Mouse (Mus musculus) liver, adult 2 months (tissue): ENCODE measurements around the gene Srl. TPM values are rescaled to one million over a fixed set of nuclear protein-coding genes. Genes with fewer than 3 reads are reported as not detected.

Experiments
- DNase-seq: peaks from one replicate; pipeline ENCODE4 v3.0.0-alpha.2; 2011; ENCODE audit warnings: low read depth, low spot score; ENCODE audit errors: extremely low read depth
- H3K27ac ChIP-seq: fragments of 200-500 bp; replicated peaks from 2 replicates; pipeline ENCODE4 v1.5.1; 2012; ENCODE audit warnings: low read depth, mild to moderate bottlenecking, control low read depth, inconsistent platforms, low read length; ENCODE audit not compliant: insufficient read depth
- H3K27me3 ChIP-seq: fragments of 200-500 bp; 2 replicates; pipeline ENCODE4 v1.6.1; 2012; ENCODE audit warnings: mild to moderate bottlenecking, moderate library complexity, low read length, inconsistent platforms; ENCODE audit not compliant: control insufficient read depth, insufficient read depth
- H3K36me3 ChIP-seq: fragments of 200-500 bp; 2 replicates; pipeline ENCODE4 v1.6.1; 2012; ENCODE audit warnings: low read length, inconsistent platforms; ENCODE audit not compliant: control insufficient read depth, insufficient read depth
- H3K4me1 ChIP-seq: fragments of 200-500 bp; 2 replicates; pipeline ENCODE4 v1.6.1; 2011; ENCODE audit warnings: low read length; ENCODE audit not compliant: control insufficient read depth, insufficient read depth
- H3K4me3 ChIP-seq: fragments of 200-500 bp; 2 replicates; pipeline ENCODE4 v1.5.1; 2011; ENCODE audit warnings: low read depth, mild to moderate bottlenecking, control low read depth, low read length, moderate library complexity; ENCODE audit not compliant: insufficient read depth
- H3K79me2 ChIP-seq: fragments of 200-500 bp; 2 replicates; pipeline ENCODE4 v1.6.1; 2012; ENCODE audit warnings: inconsistent platforms, mild to moderate bottlenecking, low read length, moderate library complexity; ENCODE audit not compliant: control insufficient read depth, insufficient read depth
- H3K9ac ChIP-seq: fragments of 200-500 bp; 2 replicates; pipeline ENCODE4 v1.6.1; 2012; ENCODE audit warnings: low read depth, mild to moderate bottlenecking, control low read depth, inconsistent platforms, low read length
- CTCF ChIP-seq: fragments of 200-500 bp; IDR thresholded peaks from 2 replicates; pipeline ENCODE4 v1.5.1; 2011; ENCODE audit warnings: low read depth, low read length, control low read depth
- POLR2A ChIP-seq: fragments of 200-500 bp; IDR thresholded peaks from 2 replicates; pipeline ENCODE4 v1.6.1; 2011; ENCODE audit warnings: low read length, control low read depth; ENCODE audit not compliant: insufficient read depth; ENCODE audit errors: extremely low read depth
- WGBS: fragments of 180-500 bp; shearing (Covaris S2); methylation state at CpG from one replicate; pipeline ENCODE4 v1.1.7; 2018; 5-methylcytosine and 5-hydroxymethylcytosine counted together
- polyA plus RNA-seq: library from polyadenylated mRNA; depleted of rRNA; stranded (reverse); fragments of >200 nt; gene quantifications from 2 replicates; pipeline ENCODE4 v1.2.3, GENCODE M21; 2012
- total RNA-seq: library from RNA; depleted of rRNA; stranded (reverse); fragments of >200 nt; gene quantifications from 2 replicates; pipeline ENCODE4 v1.2.3, GENCODE M21; 2014

Srl gene
- total and polyA plus RNA-seq, 2 experiments = 0.50 to 2.1 TPM

DNA sequence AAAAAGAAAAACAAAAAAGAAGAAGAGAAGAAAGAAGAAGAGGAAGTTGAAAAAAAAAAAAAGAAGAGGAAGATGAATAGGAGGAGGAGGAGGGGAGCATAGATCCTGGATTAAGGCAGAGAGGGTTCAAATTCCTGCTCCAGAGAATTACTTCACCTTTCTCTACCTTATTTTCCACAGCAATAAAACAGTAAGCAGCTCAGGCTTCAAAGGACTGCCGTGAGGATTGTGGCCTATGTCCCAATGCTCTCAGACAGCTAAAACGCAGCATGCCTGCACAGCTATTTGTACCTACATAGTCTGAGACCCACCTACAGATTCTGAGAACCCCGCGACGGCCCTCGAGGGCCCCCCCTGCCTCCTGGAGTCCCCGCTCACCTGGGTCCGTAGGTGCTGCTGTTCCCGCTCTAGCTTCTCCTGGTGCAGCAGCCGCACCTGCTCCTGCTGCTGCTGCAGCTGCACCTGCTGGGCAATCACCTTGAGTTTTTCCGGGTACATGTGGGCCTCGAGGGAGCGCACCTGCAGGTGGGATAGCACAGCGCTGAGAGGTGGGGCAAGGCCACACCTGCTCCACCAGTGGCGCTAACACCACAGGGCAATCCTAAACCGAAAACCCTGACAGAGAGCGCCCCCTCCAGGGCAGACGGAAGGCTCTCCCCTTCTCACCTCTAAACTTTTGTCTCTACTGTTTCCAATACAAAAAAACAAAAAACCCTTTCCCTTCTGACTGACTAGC, 7.5 kb upstream of the Srl start:
- no peaks in the 10 kb centered on the region for H3K79me2 ChIP-seq
- no peaks in the 10 kb centered on the region for H3K27me3 ChIP-seq
- no peak overlapping the region for H3K4me3 ChIP-seq
- no peak overlapping the region for H3K27ac ChIP-seq
- 97% methylated on average over 18 of the region's 18 CpGs for WGBS
- H3K36me3 ChIP-seq = peaks cover 7% of the 10 kb centered on the region; the same call in 1 of the 2 replicates
- no peak overlapping the region for H3K9ac ChIP-seq
- no peaks in the 10 kb centered on the region for H3K4me1 ChIP-seq
- DNase-seq = no peak
- TF ChIP-seq POLR2A (no peak), CTCF (0 out of 2 replicates have a peak, but pooled peaks have one; percentile 19)

DNA sequence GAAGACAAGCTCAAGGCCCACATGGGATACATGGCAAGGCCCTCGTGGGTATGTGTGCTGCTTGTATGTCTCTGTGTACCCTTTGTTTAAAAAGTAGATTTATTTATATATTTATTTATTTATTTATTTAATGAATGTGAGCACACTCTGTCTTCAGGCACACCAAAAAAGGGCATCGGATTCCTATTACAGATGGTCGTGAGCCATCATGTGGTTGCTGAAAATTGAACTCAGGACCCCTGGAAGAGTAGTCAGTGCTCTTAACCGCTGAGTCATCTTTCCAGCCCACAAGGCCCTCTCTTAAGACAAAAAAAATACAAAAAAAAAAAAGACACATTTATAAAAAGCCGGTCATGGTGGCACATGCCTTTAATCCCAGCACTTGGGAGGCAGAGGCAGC, 6.0 kb upstream of the Srl start:
- H3K27me3 ChIP-seq = no peaks in the 10 kb centered on the region
- H3K4me1 ChIP-seq = no peaks in the 10 kb centered on the region
- WGBS = 90% methylated on average over 5 of the region's 5 CpGs
- peaks cover 7% of the 10 kb centered on the region; the same call in 1 of the 2 replicates for H3K36me3 ChIP-seq
- no peak for DNase-seq
- H3K9ac ChIP-seq = no peak overlapping the region
- TF ChIP-seq POLR2A (no peak), CTCF (no peak)
- H3K4me3 ChIP-seq = no peak overlapping the region
- H3K79me2 ChIP-seq = no peaks in the 10 kb centered on the region
- H3K27ac ChIP-seq = no peak overlapping the region

DNA sequence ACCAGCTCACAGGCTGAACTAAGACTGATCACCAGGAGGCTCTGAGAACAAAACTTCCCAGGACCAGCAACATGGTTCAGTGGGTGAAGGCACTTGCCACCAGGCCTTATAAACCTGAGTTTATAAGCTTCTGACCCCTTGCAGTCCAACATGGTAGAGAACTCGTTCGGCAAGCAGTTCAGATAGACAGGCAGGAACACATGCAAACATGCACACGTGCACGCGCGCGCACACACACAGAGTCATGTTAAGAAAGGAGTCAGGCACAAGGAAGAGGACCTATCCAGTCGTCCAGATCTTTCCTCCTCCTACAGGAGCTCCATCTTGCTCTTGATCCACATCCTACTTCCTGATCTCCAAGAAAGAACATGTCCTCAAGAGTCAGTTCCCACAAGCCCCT, 5.2 kb upstream of the Srl start:
- TF ChIP-seq POLR2A (no peak), CTCF (no peak)
- no peak overlapping the region for H3K27ac ChIP-seq
- peaks cover 7% of the 10 kb centered on the region; the same call in 1 of the 2 replicates for H3K36me3 ChIP-seq
- H3K4me1 ChIP-seq = peaks cover 2% of the 10 kb centered on the region; the same call in 1 of the 2 replicates
- WGBS = 92% methylated on average over 8 of the region's 8 CpGs
- DNase-seq = no peak
- no peak overlapping the region for H3K9ac ChIP-seq
- no peaks in the 10 kb centered on the region for H3K79me2 ChIP-seq
- H3K4me3 ChIP-seq = no peak overlapping the region
- H3K27me3 ChIP-seq = no peaks in the 10 kb centered on the region

DNA sequence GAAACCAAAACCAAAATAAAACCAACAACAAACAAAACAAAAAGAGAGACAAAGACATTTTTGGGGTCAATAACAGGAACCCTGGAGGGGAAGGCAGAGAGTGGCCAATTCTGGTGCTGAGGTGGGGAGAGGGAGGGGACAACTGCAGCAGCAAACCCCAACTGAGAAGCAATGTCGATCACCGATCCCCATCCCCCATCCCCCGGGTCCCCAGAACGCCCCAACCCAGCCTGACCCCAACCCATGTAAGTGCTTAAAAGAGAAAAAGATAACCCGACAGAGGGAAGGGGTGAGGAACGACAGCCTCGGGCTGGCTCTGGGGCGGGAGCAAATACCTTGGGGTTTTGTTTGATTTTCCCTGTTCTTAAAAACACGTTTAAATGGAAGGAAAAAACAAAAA, 3.2 kb upstream of the Srl start:
- TF ChIP-seq CTCF = no peak
- TF ChIP-seq POLR2A = no peak
- H3K36me3 ChIP-seq = peaks cover 7% of the 10 kb centered on the region; the same call in 1 of the 2 replicates

DNA sequence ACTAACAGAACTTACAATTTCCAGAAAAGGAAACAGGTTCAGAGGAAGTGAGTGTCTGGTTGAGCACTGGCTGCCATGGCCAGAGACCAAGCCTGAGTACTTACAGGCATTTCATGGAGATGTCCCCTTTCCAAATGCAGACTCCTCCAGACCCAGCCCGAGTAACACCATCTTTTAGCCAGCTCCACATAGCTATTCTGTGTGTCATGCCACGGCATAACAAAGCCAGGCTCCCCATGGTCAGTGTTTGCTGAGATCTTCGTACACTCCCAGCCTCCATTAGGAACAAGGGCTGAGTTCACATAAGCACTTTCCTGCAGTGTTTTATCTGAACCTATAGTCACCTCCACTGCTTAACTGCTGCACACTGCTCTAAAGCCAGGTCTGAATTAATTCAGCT, 1.6 kb upstream of the Srl start:
- no peak overlapping the region for H3K9ac ChIP-seq
- H3K4me3 ChIP-seq = no peak overlapping the region
- no peak overlapping the region for H3K27ac ChIP-seq
- no peak for DNase-seq
- H3K36me3 ChIP-seq = peaks cover 5% of the 10 kb centered on the region; the same call in 1 of the 2 replicates
- H3K79me2 ChIP-seq = no peaks in the 10 kb centered on the region
- 86% methylated on average over 3 of the region's 3 CpGs for WGBS
- H3K27me3 ChIP-seq = no peaks in the 10 kb centered on the region
- TF ChIP-seq CTCF (no peak), POLR2A (no peak)
- peaks cover 2% of the 10 kb centered on the region; the same call in 1 of the 2 replicates for H3K4me1 ChIP-seq

More for the DNA sequence above, 3.2 kb upstream of the Srl start:
- no peak overlapping the region for H3K4me3 ChIP-seq
- 82% methylated on average over 9 of the region's 9 CpGs for WGBS
- H3K27ac ChIP-seq = no peak overlapping the region
- DNase-seq = no peak
- no peak overlapping the region for H3K9ac ChIP-seq
- peaks cover 2% of the 10 kb centered on the region; the same call in 1 of the 2 replicates for H3K4me1 ChIP-seq
- H3K27me3 ChIP-seq = no peaks in the 10 kb centered on the region
- H3K79me2 ChIP-seq = no peaks in the 10 kb centered on the region
